Mouse (Mus musculus) heart, embryonic 11.5 days (tissue): ENCODE results near the gene Ap1s3. TPM values are rescaled to one million over a fixed set of nuclear protein-coding genes. Genes with fewer than 3 reads are reported as not detected.

Experiments used
- ATAC-seq: fragments of 200-750 bp; cut with Nextera tagmentation; replicated peaks from 2 replicates; pipeline ENCODE4 v1.8.0; 2017; ENCODE audit warnings: moderate library complexity; ENCODE audit not compliant: insufficient number of reproducible peaks, low FRiP score, low TSS enrichment
- H3K27ac ChIP-seq: fragments of 300-500 bp; sonication (generic); 2 replicates; pipeline ENCODE4 v1.5.1; 2014; ENCODE audit warnings: mild to moderate bottlenecking, low read depth, low read length
- H3K27me3 ChIP-seq: fragments of 300-500 bp; sonication (generic); 2 replicates; pipeline ENCODE4 v1.6.1; 2014; ENCODE audit warnings: mild to moderate bottlenecking, low read length, mixed read lengths; ENCODE audit not compliant: control insufficient read depth, insufficient read depth
- H3K36me3 ChIP-seq: fragments of 300-500 bp; sonication (generic); 2 replicates; pipeline ENCODE4 v1.6.1; 2014; ENCODE audit warnings: mild to moderate bottlenecking, low read length, moderate library complexity, mixed read lengths; ENCODE audit not compliant: control insufficient read depth, insufficient read depth
- H3K4me1 ChIP-seq: fragments of 300-500 bp; sonication (generic); 2 replicates; pipeline ENCODE4 v1.6.1; 2014; ENCODE audit warnings: low read length; ENCODE audit not compliant: control insufficient read depth, insufficient read depth
- H3K4me2 ChIP-seq: fragments of 300-500 bp; sonication (generic); 2 replicates; pipeline ENCODE4 v1.6.1; 2014; ENCODE audit warnings: mild to moderate bottlenecking, moderate library complexity
- H3K4me3 ChIP-seq: fragments of 300-500 bp; sonication (generic); 2 replicates; pipeline ENCODE4 v1.5.1; 2014; ENCODE audit warnings: low read depth, low read length
- H3K9ac ChIP-seq: fragments of 300-500 bp; sonication (generic); 2 replicates; pipeline ENCODE4 v1.6.1; 2014; ENCODE audit warnings: mild to moderate bottlenecking, low read depth, low read length, moderate library complexity
- H3K9me3 ChIP-seq: fragments of 300-500 bp; sonication (generic); replicated peaks from 2 replicates; pipeline ENCODE4 v1.6.1; 2016; ENCODE audit warnings: low read length; ENCODE audit not compliant: control insufficient read depth
- WGBS: fragments of 180-500 bp; shearing (Covaris S2); extraction: QIAGEN DNeasy Blood & Tissue Kit; methylation state at CpG from one replicate; pipeline ENCODE4 v1.1.7; 2014; ENCODE audit not compliant: insufficient replicate concordance; 5-methylcytosine and 5-hydroxymethylcytosine counted together
- polyA plus RNA-seq: library from polyadenylated mRNA; unstranded; fragments of >200 nt; fragmentation: Nextera tagmentation; extraction: Ambion mirVana; gene quantifications from 2 replicates; pipeline ENCODE4 v1.2.1, GENCODE M21; 2014

Ap1s3 gene
- polyA plus RNA-seq, 1 experiment from 2014 or later = 0.30 TPM

DNA sequence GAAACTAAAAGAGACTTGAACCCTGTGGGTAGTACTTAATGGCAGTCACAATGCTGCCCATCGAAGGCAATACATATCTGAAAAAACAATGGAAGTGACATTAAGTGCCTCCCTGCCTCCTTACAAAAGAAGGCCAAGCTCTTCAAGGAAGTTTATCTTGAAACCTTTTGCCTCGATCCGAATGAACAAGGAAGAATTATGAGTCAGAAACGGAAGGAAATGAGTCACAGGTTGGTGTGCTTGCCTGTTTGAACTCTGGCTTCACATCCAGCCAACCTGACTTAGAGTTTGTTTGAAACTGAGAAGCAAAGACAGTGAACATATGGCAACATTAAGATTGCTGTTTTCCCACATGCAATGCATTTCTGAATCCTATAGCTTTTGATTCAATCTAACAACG is 110.6 kb downstream of the Ap1s3 start:
- Histone ChIP-seq H3K9me3 (no peaks in the 10 kb centered on the region), H3K27me3 (no peaks in the 10 kb centered on the region), H3K27ac (no peak overlapping the region), H3K4me2 (no peak overlapping the region; the same call in 1 of the 2 replicates), H3K36me3 (no peaks in the 10 kb centered on the region), H3K4me3 (no peak overlapping the region), H3K9ac (no peak overlapping the region), H3K4me1 (no peaks in the 10 kb centered on the region)
- WGBS = 51% methylated on average over 5 of the region's 5 CpGs
- ATAC-seq = no peak

Other genes with a start within 250 kb of the Ap1s3 start
- 0.44 and 0.45 TPM in 2 replicates for gene Scg2, start 231.9 kb downstream of the Ap1s3 start, polyA plus RNA-seq
- gene Mrpl44, start 104.0 kb upstream of the Ap1s3 start, polyA plus RNA-seq = 45.3 and 49.0 TPM in 2 replicates
- 23.7 and 24.5 TPM in 2 replicates for gene Wdfy1, start 104.2 kb upstream of the Ap1s3 start, polyA plus RNA-seq
- 165 and 182 TPM in 2 replicates for gene Serpine2, start 189.2 kb upstream of the Ap1s3 start, polyA plus RNA-seq